8 mouse cellular contexts compared by ENCODE assay signal in genomic region chr5:25839400-25839799, GRCm38 (mm10).
DNase-seq lines count a peak whose midpoint lies in the region; ATAC-seq lines count a peak whose summit lies in the region.

No protein-coding gene starts in this region.

- H3K36me3 ChIP-seq in hindbrain, embryonic 13.5 days = no peaks in the 10 kb centered on the region
- no peaks in the 10 kb centered on the region for H3K36me3 ChIP-seq in midbrain, embryonic 10.5 days

- H3K27me3 ChIP-seq in hindbrain, embryonic 13.5 days = no peaks in the 10 kb centered on the region
- no peaks in the 10 kb centered on the region for H3K27me3 ChIP-seq in midbrain, embryonic 10.5 days (ENCODE audit: low read depth, poor library complexity, severe bottlenecking)

- H3K4me3 ChIP-seq in hindbrain, embryonic 13.5 days = no peak overlapping the region
- no peak overlapping the region for H3K4me3 ChIP-seq in midbrain, embryonic 10.5 days

- 35% methylated on average over 4 of the region's 4 CpGs for WGBS in hindbrain, embryonic 13.5 days
- WGBS in midbrain, embryonic 10.5 days = 38% methylated on average over 4 of the region's 4 CpGs

- H3K9ac ChIP-seq in hindbrain, embryonic 13.5 days = no peak overlapping the region

- no peaks in the 10 kb centered on the region for H3K4me1 ChIP-seq in hindbrain, embryonic 13.5 days (replicated peaks)
- H3K4me1 ChIP-seq in midbrain, embryonic 10.5 days = no peaks in the 10 kb centered on the region

- peak; percentile 11 for DNase-seq in gastrocnemius, postnatal 10 days
- DNase-seq in gastrocnemius, postnatal 25 days = no peak
- peak; percentile 32 to 55 for DNase-seq in spleen, postnatal 10 days (ENCODE audit: low spot score in 2 of 2)
- no peak for DNase-seq in spleen, postnatal 14 days (ENCODE audit: low spot score in 2 of 2)
- DNase-seq in cerebellum, postnatal 10 days = peak; percentile 65 to 67
- DNase-seq in midbrain, embryonic 10.5 days (ENCODE audit: low spot score) = peak; percentile 36
- DNase-seq in frontal cortex, postnatal 25 days (ENCODE audit: low spot score in 2 of 2) = no peak

- H3K9me3 ChIP-seq in hindbrain, embryonic 13.5 days = no peaks in the 10 kb centered on the region
- H3K9me3 ChIP-seq in midbrain, embryonic 10.5 days (replicated peaks) = no peaks in the 10 kb centered on the region

- H3K4me2 ChIP-seq in hindbrain, embryonic 13.5 days = no peak overlapping the region

- ATAC-seq in hindbrain, embryonic 13.5 days (ENCODE audit: low FRiP score) = 0 out of 2 replicates have a peak, but pooled peaks have one; percentile 40

- H3K27ac ChIP-seq in hindbrain, embryonic 13.5 days = no peak overlapping the region
- no peak overlapping the region for H3K27ac ChIP-seq in midbrain, embryonic 10.5 days (replicated peaks)

Comparison
In these comparisons a context has a peak if more than half of its experiments do, and no peak if none do; other contexts are left out.
1. DNase-seq: peak in gastrocnemius, postnatal 10 days (single experiment), spleen, postnatal 10 days (2 of 2), cerebellum, postnatal 10 days (2 of 2) and midbrain, embryonic 10.5 days (single experiment); none in gastrocnemius, postnatal 25 days (single experiment), spleen, postnatal 14 days (0 of 2) and frontal cortex, postnatal 25 days (0 of 2).